Mouse (Mus musculus): ENCODE measurements around the gene Shc3. TPM values are rescaled to one million over a fixed set of nuclear protein-coding genes. Genes with fewer than 3 reads are reported as not detected.

Gene Shc3
- polyA plus RNA-seq, 2 experiments from 2014 or later = not detected

GRCm38 (mm10) chr13:51479826-51480225 is 89.4 kb downstream of the Shc3 start:
- no peak for ATAC-seq

GRCm38 (mm10) chr13:51476991-51477390 is 92.2 kb downstream of the Shc3 start:
- no peak for ATAC-seq

GRCm38 (mm10) chr13:51468697-51469250 is 100.4 kb downstream of the Shc3 start:
- ATAC-seq = no peak

- no peak for ATAC-seq
These were observed 102.9 kb downstream of the Shc3 start for GRCm38 (mm10) chr13:51466117-51466841.

- no peak for ATAC-seq
These were observed 104.9 kb downstream of the Shc3 start for GRCm38 (mm10) chr13:51464294-51464693.

GRCm38 (mm10) chr13:51456190-51456878 is 112.9 kb downstream of the Shc3 start:
- ATAC-seq = no peak

- no peak for ATAC-seq
These were observed 122.7 kb downstream of the Shc3 start for GRCm38 (mm10) chr13:51446550-51446949.

- ATAC-seq = no peak
These were observed 126.3 kb downstream of the Shc3 start for GRCm38 (mm10) chr13:51442922-51443321.

- no peak for ATAC-seq
These were observed 131.8 kb downstream of the Shc3 start for GRCm38 (mm10) chr13:51437105-51438085.

GRCm38 (mm10) chr13:51435146-51435545 is 134.1 kb downstream of the Shc3 start:
- ATAC-seq = no peak

GRCm38 (mm10) chr13:51434460-51434859 is 134.8 kb downstream of the Shc3 start:
- no peak for ATAC-seq

- no peak for ATAC-seq
These were observed 135.8 kb downstream of the Shc3 start for GRCm38 (mm10) chr13:51433371-51433770.

GRCm38 (mm10) chr13:51425662-51426443 is 143.4 kb downstream of the Shc3 start:
- ATAC-seq = no peak

GRCm38 (mm10) chr13:51424647-51425046 is 144.6 kb downstream of the Shc3 start:
- ATAC-seq = no peak

- no peak for ATAC-seq
These were observed 145.6 kb downstream of the Shc3 start for GRCm38 (mm10) chr13:51423647-51424046.

- ATAC-seq = no peak
These were observed 148.4 kb downstream of the Shc3 start for GRCm38 (mm10) chr13:51420861-51421260.

- no peak for ATAC-seq
These were observed 149.7 kb downstream of the Shc3 start for GRCm38 (mm10) chr13:51419501-51419900.

- no peak for ATAC-seq
These were observed 150.2 kb downstream of the Shc3 start for GRCm38 (mm10) chr13:51418942-51419451.

GRCm38 (mm10) chr13:51418268-51418941 is 150.8 kb downstream of the Shc3 start:
- ATAC-seq = peak; percentile 63

GRCm38 (mm10) chr13:51417796-51418195 is 151.4 kb downstream of the Shc3 start:
- ATAC-seq = no peak

GRCm38 (mm10) chr13:51416727-51417126 is 152.5 kb downstream of the Shc3 start:
- ATAC-seq = no peak
